Mouse (Mus musculus): ENCODE measurements around the gene Bcl2l11.

Gene Bcl2l11

GRCm38 (mm10) chr2:128211022-128211880 lies 85.4 kb downstream of the Bcl2l11 start:
- no peak for DNase-seq (ENCODE audit: low read depth)

- DNase-seq (ENCODE audit: low read depth): no peak
These were observed 86.0 kb downstream of the Bcl2l11 start for GRCm38 (mm10) chr2:128211881-128212209.
